Mouse (Mus musculus): ENCODE results near the gene Isyna1. TPM values are rescaled to one million over a fixed set of nuclear protein-coding genes. Genes with fewer than 3 reads are reported as not detected.

Isyna1 gene
- polyA plus RNA-seq, 1 experiment, result 7.7 TPM

DNA sequence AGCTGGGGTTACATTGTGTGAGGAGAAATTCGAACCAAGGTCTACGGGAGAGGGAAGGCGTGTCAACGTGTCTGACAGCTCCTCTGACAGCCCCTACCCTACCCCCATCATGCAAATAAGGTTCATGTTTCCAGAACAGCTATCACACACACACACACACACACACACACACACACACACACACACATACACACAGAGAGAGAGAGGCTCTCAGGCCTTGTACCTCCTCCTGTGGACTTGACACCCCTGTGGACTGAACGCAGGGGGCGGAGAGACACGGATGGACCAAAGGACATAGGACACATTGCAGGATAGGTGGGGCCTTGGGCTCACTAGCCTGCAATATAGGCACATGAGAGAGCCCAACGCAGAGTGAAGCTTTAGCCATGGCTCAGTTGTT is 42.7 kb downstream of the Isyna1 start:
- no peak overlapping the region for H3K27ac ChIP-seq (replicated peaks; ENCODE audit: low read depth, low read length)
- H3K4me3 ChIP-seq (ENCODE audit: insufficient read depth, low read depth, low read length), result no peak overlapping the region
- peaks cover 21% of the 10 kb centered on the region for H3K4me1 ChIP-seq (ENCODE audit: control insufficient read depth, insufficient read depth, insufficient read length, low read length)

DNA sequence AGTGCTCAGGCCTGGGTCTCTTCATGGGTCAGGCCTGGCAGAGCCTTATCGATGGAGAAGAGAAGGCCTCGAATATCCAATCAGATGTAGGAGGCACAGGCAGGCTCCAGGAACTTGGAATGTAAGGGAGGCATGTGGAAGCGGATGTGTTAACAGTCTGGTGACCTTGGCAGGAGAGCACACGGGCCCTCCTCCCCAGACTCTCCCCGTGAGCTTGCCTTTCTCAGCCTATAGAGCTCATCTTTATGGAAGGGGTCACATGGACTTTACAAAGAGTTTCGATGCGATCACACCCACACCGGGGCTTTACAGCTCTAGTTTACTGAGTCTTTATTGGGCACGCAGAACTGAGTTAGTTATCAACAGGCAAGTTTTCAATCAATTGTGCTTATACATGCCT is 44.6 kb downstream of the Isyna1 start:
- Histone ChIP-seq H3K4me1 (ENCODE audit: control insufficient read depth, insufficient read depth, insufficient read length, low read length) (peaks cover 17% of the 10 kb centered on the region), H3K4me3 (ENCODE audit: insufficient read depth, low read depth, low read length) (no peak overlapping the region), H3K27ac (replicated peaks; ENCODE audit: low read depth, low read length) (no peak overlapping the region)

DNA sequence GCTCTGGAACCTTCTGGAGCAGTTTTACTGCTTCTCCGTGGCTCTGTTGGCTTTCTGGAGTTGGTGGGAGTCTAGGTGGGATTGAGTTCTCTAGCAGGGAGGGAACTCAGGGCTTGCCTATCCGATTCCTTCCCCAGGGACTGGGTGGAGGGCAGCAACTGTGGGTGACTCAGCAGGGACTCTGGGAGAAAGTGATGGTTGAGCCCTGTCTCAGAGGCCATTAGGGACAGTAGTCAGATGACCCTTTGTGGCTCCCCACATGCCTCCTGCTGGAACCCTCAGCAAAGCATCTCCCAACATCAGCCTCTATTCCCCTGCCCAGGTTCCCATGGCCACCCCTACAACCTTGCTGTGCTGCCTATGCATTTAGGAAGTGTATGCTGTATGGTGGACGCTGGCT is 48.8 kb downstream of the Isyna1 start:
- H3K27ac ChIP-seq (replicated peaks; ENCODE audit: low read depth, low read length), result no peak overlapping the region
- H3K4me3 ChIP-seq (ENCODE audit: insufficient read depth, low read depth, low read length), result no peak overlapping the region
- peaks cover 24% of the 10 kb centered on the region for H3K4me1 ChIP-seq (ENCODE audit: control insufficient read depth, insufficient read depth, insufficient read length, low read length)

DNA sequence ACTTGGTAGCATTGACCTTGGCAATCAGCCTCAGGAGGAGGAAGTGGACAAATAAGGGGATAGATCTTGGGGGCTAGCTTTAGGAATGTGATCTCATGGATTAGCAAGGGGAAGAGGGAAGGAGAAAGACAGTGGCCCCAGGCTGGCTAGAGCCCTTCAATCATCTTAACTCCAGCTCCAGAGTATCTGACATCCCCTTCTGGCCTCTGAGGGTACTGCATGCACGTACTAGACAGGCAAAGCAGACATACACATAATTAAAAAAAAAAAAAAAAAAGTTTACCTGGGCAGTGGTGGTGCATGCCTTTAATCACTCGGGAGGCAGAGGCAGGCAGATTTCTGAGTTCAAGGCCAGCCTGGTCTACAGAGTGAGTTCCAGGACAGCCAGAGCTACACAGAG is 49.9 kb downstream of the Isyna1 start:
- H3K27ac ChIP-seq (replicated peaks; ENCODE audit: low read depth, low read length), result no peak overlapping the region
- peaks cover 34% of the 10 kb centered on the region for H3K4me1 ChIP-seq (ENCODE audit: control insufficient read depth, insufficient read depth, insufficient read length, low read length)
- no peak overlapping the region for H3K4me3 ChIP-seq (ENCODE audit: insufficient read depth, low read depth, low read length)

DNA sequence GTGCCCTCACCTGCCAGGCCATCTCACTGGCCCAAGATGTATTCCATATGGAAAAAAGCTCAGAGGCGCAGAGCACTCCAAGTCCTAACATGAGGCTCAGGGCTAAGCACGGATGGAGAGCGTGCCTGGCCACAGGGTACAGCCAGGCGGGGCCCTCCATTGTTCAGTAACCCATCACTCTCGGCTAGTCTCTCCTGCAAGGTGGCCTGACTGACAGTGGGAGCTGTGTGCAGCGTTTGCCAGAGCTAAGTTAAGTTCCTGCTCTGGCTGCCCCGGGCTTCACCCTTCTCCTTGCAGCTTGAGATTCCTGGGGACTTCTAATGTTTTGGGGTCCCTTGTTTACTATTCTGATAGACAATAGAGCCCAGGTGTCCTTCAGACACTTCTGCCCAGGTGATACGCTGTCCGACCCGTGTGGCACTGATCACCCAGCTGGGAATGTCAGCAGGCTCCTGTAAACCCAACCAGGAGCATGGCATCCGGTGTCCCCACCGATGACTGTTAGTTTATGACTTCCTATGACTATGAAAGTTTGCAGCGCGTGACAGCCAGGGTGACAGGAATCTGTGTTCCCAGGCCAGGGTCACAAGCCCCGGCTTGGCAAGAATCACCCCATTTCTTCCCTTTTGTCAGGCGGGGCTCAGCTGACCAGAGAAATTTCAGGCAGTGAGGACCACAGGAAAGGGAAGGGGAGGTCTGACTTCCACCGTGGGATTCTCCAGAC is 51.5 kb downstream of the Isyna1 start:
- H3K27ac ChIP-seq (replicated peaks; ENCODE audit: low read depth, low read length), result peak overlapping the region; percentile 88
- no peak overlapping the region for H3K4me3 ChIP-seq (ENCODE audit: insufficient read depth, low read depth, low read length)
- H3K4me1 ChIP-seq (ENCODE audit: control insufficient read depth, insufficient read depth, insufficient read length, low read length), result peaks cover 40% of the 10 kb centered on the region

DNA sequence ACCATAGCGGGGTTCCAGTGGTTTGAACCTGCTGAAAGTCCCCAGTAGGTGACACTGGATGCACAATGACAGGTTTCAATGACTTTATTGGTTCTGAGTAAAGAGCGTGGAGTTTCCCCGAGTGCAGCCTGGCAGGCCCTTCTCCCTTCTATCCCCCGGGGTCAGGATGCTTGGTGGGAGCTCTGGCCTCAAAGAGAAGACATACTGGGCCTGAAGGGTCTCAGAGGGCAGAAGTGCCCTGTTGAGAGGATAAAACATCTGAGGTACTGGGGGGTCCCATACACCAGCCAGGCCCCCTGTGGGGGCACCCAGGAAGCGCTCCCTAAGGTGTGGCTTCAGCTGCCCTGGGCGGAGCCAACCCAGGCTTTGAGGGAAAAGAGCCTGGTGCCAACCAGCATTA is 52.2 kb downstream of the Isyna1 start:
- H3K4me1 ChIP-seq (ENCODE audit: control insufficient read depth, insufficient read depth, insufficient read length, low read length), result peaks cover 40% of the 10 kb centered on the region
- peak overlapping the region; percentile 88 for H3K27ac ChIP-seq (replicated peaks; ENCODE audit: low read depth, low read length)
- H3K4me3 ChIP-seq (ENCODE audit: insufficient read depth, low read depth, low read length), result no peak overlapping the region

DNA sequence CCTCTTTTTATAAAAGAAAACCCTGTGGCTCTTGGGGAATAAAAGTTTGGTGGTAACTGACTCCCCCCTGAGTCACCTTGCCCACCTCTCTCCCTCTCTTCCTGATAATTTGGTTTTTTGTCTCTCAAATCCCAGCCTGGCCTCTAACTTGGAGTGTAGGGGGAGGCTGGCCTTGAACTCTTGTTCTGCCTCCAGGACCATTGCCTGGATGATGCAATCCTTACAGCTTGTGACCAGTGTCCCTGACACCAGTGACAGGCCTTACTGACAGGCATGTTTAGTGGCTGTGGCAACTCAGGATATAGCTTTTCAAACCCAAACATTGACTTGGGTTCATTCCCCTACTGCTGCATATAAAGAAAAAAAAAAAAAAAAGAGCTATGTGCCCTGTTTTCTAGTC is 52.6 kb downstream of the Isyna1 start:
- Histone ChIP-seq H3K4me3 (ENCODE audit: insufficient read depth, low read depth, low read length) (no peak overlapping the region), H3K27ac (replicated peaks; ENCODE audit: low read depth, low read length) (peak overlapping the region; percentile 88), H3K4me1 (ENCODE audit: control insufficient read depth, insufficient read depth, insufficient read length, low read length) (peaks cover 40% of the 10 kb centered on the region)

Other genes with a start within 250 kb of the Isyna1 start
- 11.7 and 20.8 TPM in 2 replicates for gene Upf1, start 241.1 kb upstream of the Isyna1 start, polyA plus RNA-seq (2012; ENCODE audit: insufficient read depth, insufficient read length, missing spikeins)
- not detected in 2 replicates for gene Comp, start 220.8 kb upstream of the Isyna1 start, polyA plus RNA-seq (2012; ENCODE audit: insufficient read depth, insufficient read length, missing spikeins)
- 3.0 and 4.5 TPM in 2 replicates for gene Crtc1, start 154.8 kb upstream of the Isyna1 start, polyA plus RNA-seq (2012; ENCODE audit: insufficient read depth, insufficient read length, missing spikeins)
- 9.3 and 9.5 TPM in 2 replicates for gene Klhl26, start 117.4 kb upstream of the Isyna1 start, polyA plus RNA-seq (2012; ENCODE audit: insufficient read depth, insufficient read length, missing spikeins)
- not detected in 2 replicates for gene Tmem59l, start 107.0 kb upstream of the Isyna1 start, polyA plus RNA-seq (2012; ENCODE audit: insufficient read depth, insufficient read length, missing spikeins)
- gene Crlf1, start 101.2 kb upstream of the Isyna1 start, polyA plus RNA-seq (2012; ENCODE audit: insufficient read depth, insufficient read length, missing spikeins), result 1.3 TPM in 1 of 2 replicates, not detected in the other
- gene Rex1bd, start 87.6 kb upstream of the Isyna1 start, polyA plus RNA-seq (2012; ENCODE audit: insufficient read depth, insufficient read length, missing spikeins), result 191 and 207 TPM in 2 replicates
- 977 and 1,552 TPM in 2 replicates for gene Uba52, start 83.6 kb upstream of the Isyna1 start, polyA plus RNA-seq (2012; ENCODE audit: insufficient read depth, insufficient read length, missing spikeins)
- gene Fkbp8, start 66.6 kb upstream of the Isyna1 start, polyA plus RNA-seq (2012; ENCODE audit: insufficient read depth, insufficient read length, missing spikeins), result 90.9 and 113 TPM in 2 replicates
- 106 and 116 TPM in 2 replicates for gene Kxd1, start 66.4 kb upstream of the Isyna1 start, polyA plus RNA-seq (2012; ENCODE audit: insufficient read depth, insufficient read length, missing spikeins)
- 7.3 and 9.1 TPM in 2 replicates for gene Ell, start 54.9 kb upstream of the Isyna1 start, polyA plus RNA-seq (2012; ENCODE audit: insufficient read depth, insufficient read length, missing spikeins)
- 29.6 and 45.0 TPM in 2 replicates for gene Ssbp4, start 14.5 kb downstream of the Isyna1 start, polyA plus RNA-seq (2012; ENCODE audit: insufficient read depth, insufficient read length, missing spikeins)
- 2.0 TPM in 2 replicates for gene Lrrc25, start 21.8 kb downstream of the Isyna1 start, polyA plus RNA-seq (2012; ENCODE audit: insufficient read depth, insufficient read length, missing spikeins)
- gene Gdf15, start 38.1 kb downstream of the Isyna1 start, polyA plus RNA-seq (2012; ENCODE audit: insufficient read depth, insufficient read length, missing spikeins), result 1.7 TPM in 2 replicates
- 31.0 and 37.7 TPM in 2 replicates for gene Pgpep1, start 66.0 kb downstream of the Isyna1 start, polyA plus RNA-seq (2012; ENCODE audit: insufficient read depth, insufficient read length, missing spikeins)
- 89.4 and 121 TPM in 2 replicates for gene Lsm4, start 78.9 kb downstream of the Isyna1 start, polyA plus RNA-seq (2012; ENCODE audit: insufficient read depth, insufficient read length, missing spikeins)
- gene Jund, start 104.6 kb downstream of the Isyna1 start, polyA plus RNA-seq (2012; ENCODE audit: insufficient read depth, insufficient read length, missing spikeins), result 106 and 111 TPM in 2 replicates
- not detected in 2 replicates for gene Iqcn, start 109.1 kb downstream of the Isyna1 start, polyA plus RNA-seq (2012; ENCODE audit: insufficient read depth, insufficient read length, missing spikeins)
- not detected in 2 replicates for gene Gm3336, start 124.2 kb downstream of the Isyna1 start, polyA plus RNA-seq (2012; ENCODE audit: insufficient read depth, insufficient read length, missing spikeins)
- gene Pde4c, start 129.3 kb downstream of the Isyna1 start, polyA plus RNA-seq (2012; ENCODE audit: insufficient read depth, insufficient read length, missing spikeins), result 0.36 and 1.7 TPM in 2 replicates
- 18.1 and 21.3 TPM in 2 replicates for gene Rab3a, start 160.3 kb downstream of the Isyna1 start, polyA plus RNA-seq (2012; ENCODE audit: insufficient read depth, insufficient read length, missing spikeins)
- gene Mpv17l2, start 166.6 kb downstream of the Isyna1 start, polyA plus RNA-seq (2012; ENCODE audit: insufficient read depth, insufficient read length, missing spikeins), result 74.5 and 79.8 TPM in 2 replicates
- gene Pik3r2, start 182.3 kb downstream of the Isyna1 start, polyA plus RNA-seq (2012; ENCODE audit: insufficient read depth, insufficient read length, missing spikeins), result 9.8 and 11.3 TPM in 2 replicates
- 2.5 and 2.9 TPM in 2 replicates for gene Mast3, start 210.7 kb downstream of the Isyna1 start, polyA plus RNA-seq (2012; ENCODE audit: insufficient read depth, insufficient read length, missing spikeins)
- gene Il12rb1, start 214.1 kb downstream of the Isyna1 start, polyA plus RNA-seq (2012; ENCODE audit: insufficient read depth, insufficient read length, missing spikeins), result not detected in 2 replicates
- 1.3 and 5.0 TPM in 2 replicates for gene Arrdc2, start 245.3 kb downstream of the Isyna1 start, polyA plus RNA-seq (2012; ENCODE audit: insufficient read depth, insufficient read length, missing spikeins)